Comparison of ENCODE assay signal across 23 mouse cellular contexts in the genomic region with DNA sequence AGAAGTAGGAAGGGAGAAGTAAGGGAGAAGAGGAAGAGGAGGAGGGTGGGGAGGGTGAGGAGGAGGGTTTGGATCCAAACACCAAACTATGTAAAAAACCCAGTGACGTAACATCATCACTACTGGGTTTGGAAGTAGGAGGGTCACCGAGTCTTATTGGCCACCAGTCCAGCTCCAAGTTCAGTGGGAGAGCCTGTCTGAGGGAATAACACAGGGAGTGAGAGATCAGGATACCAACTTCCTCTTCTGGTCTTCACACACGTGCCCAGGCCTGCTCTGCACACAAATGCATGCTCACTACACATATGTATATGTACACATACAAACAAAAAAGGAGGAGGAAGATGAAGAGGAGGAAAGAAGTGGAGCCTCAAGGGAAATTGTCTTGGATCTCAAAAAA. TPM values are rescaled to one million over a fixed set of nuclear protein-coding genes. Genes with fewer than 3 reads are reported as not detected.
"Had no signal": no experiment of that assay in that cellular context is flagged by ENCODE, and none has a peak within 500 bp of the region (broad histone marks: within the 10 kb centered on the region; RNA-seq: fewer than 3 reads in every experiment).

No protein-coding gene starts in this region.

- H3K4me2 ChIP-seq: heart, embryonic 12.5 days; hindbrain, embryonic 13.5 days; hindbrain, embryonic 15.5 days; limb, embryonic 12.5 days; liver, embryonic 11.5 days had no signal

- DNase-seq: gastrocnemius, adult 2 months; gastrocnemius, postnatal 10 days; gastrocnemius, postnatal 25 days; heart, adult 18-20 months; heart, postnatal 10 days; kidney, adult 11 months; kidney, adult 2 months; kidney, adult 9 months; kidney, postnatal 10 days; kidney, postnatal 25 days; liver had no signal

- H3K27ac ChIP-seq: gastrocnemius, adult 2 months; heart, embryonic 10.5 days; hindbrain, embryonic 13.5 days; hindbrain, embryonic 15.5 days; hindbrain, postnatal 0 days; layer of hippocampus, adult 2 months; left cerebral cortex, adult 2 months; limb, embryonic 10.5 days; limb, embryonic 12.5 days had no signal

- H3K36me3 ChIP-seq: heart, embryonic 10.5 days; heart, embryonic 12.5 days; hindbrain, embryonic 13.5 days; hindbrain, embryonic 15.5 days; limb, embryonic 10.5 days; limb, embryonic 12.5 days had no signal

- H3K4me3 ChIP-seq: gastrocnemius, adult 2 months; heart, embryonic 10.5 days; heart, embryonic 12.5 days; hindbrain, embryonic 13.5 days; hindbrain, embryonic 15.5 days; layer of hippocampus, adult 2 months; left cerebral cortex, adult 2 months; limb, embryonic 10.5 days; limb, embryonic 12.5 days had no signal

- H3K9me3 ChIP-seq: heart, embryonic 10.5 days; heart, embryonic 12.5 days; hindbrain, embryonic 13.5 days; hindbrain, embryonic 15.5 days; limb, embryonic 10.5 days; limb, embryonic 12.5 days had no signal

- H3K9ac ChIP-seq: heart, embryonic 12.5 days; hindbrain, embryonic 13.5 days; hindbrain, embryonic 15.5 days; limb, embryonic 12.5 days had no signal

- ATAC-seq: hindbrain, postnatal 0 days; intestine, embryonic 16.5 days had no signal

- H3K27me3 ChIP-seq: heart, embryonic 12.5 days; hindbrain, embryonic 15.5 days; limb, embryonic 12.5 days had no signal

- H3K4me1 ChIP-seq: limb, embryonic 12.5 days had no signal

RNA-seq across cellular contexts. Expression of gene Ccdc162, which starts 42.1 kb away (rescaled TPM):
- total RNA-seq: hematopoietic stem cell, adult 5-6 weeks had no signal
